Mouse (Mus musculus): ENCODE data around the gene Ankra2. TPM values are rescaled to one million over a fixed set of nuclear protein-coding genes. Genes with fewer than 3 reads are reported as not detected.

Ankra2 gene
- polyA plus RNA-seq, 1 experiment from 2014 or later: 16.1 TPM

DNA sequence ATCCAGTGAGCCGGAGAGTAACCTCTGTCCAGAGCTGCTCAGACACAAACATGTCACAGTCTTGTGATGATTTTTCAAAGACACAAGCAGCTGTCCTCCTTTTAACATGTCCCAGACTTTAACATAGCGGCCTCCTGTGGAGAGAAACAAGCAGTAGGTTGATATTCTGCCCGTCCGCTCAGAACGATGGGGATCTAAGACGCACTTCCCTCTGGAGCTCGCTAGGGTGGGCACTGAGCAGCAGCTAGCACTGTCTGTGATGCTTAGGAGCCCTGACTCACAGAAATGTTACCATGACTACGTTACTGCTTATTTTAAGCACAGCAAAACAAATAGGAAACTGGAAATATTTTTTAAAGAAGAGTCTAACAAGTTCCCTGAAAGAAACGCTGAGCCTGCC lies 8.0 kb upstream of the Ankra2 start:
- Histone ChIP-seq H3K36me3 (peaks cover 75% of the 10 kb centered on the region), H3K9me3 (replicated peaks) (no peaks in the 10 kb centered on the region), H3K27ac (ENCODE audit: poor library complexity, severe bottlenecking) (no peak overlapping the region), H3K4me2 (no peak overlapping the region), H3K4me3 (no peak overlapping the region), H3K4me1 (replicated peaks) (no peaks in the 10 kb centered on the region), H3K9ac (no peak overlapping the region), H3K27me3 (replicated peaks) (no peaks in the 10 kb centered on the region)
- ATAC-seq (ENCODE audit: insufficient number of reproducible peaks, low FRiP score): no peak
- 74% methylated on average over 9 of the region's 9 CpGs for WGBS

DNA sequence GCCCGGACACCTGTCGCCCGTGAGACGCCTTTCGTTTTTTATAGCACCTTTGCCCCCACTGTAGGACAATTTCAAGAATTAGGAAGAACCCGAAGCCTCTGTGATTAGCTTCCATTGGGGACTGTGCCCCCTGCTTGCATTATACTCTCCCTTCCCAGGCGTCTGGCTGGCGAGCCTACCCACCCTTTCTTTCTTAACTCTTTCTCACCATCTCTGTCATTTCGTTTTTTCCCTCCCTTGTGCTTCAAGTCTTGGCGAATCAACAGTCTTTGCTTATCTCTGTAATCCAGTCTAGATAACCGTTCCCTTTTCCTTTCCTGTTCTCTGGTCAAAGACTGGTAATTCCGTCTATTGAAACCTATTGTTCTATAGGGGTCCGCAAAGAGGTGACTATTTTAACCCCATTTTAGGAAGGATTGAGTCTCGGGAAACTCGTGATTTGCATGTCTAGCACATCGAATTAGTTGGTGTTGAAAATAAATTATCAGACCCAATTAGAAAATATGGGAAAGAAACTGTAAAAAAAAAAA lies 649 bp downstream of the Ankra2 start:
- Histone ChIP-seq H3K4me2 (peak overlapping the region; percentile 89), H3K36me3 (peaks cover 22% of the 10 kb centered on the region), H3K27ac (ENCODE audit: poor library complexity, severe bottlenecking) (peak overlapping the region; percentile 86), H3K4me1 (replicated peaks) (peaks cover 17% of the 10 kb centered on the region), H3K4me3 (peak overlapping the region; percentile 94), H3K9ac (peak overlapping the region; percentile 76), H3K9me3 (replicated peaks) (no peaks in the 10 kb centered on the region), H3K27me3 (replicated peaks) (no peaks in the 10 kb centered on the region)
- WGBS: under 1% methylated on average over 16 of the region's 16 CpGs
- peak; percentile 51 for ATAC-seq (ENCODE audit: insufficient number of reproducible peaks, low FRiP score)

DNA sequence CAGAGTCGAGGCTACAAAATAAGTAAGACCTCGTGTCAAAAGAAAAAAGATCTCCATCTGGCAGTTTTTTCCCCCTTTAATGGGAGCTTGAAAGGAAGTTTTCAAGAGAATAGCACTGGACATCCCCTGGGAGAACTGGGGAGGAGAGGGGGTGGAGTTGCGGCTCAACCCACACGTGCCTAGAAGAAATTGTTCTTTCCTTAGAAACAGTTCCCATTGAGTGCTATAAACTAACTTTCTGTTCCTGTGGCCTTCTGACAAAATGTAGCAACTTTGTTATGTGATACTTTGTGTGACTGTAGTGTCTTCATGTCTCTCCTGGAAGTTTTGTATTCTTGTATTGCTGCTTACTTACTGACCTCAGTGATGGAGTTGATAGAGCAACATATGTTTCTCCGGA lies 1.2 kb downstream of the Ankra2 start:
- Histone ChIP-seq H3K4me2 (peak overlapping the region; percentile 89), H3K27me3 (replicated peaks) (no peaks in the 10 kb centered on the region), H3K4me1 (replicated peaks) (peaks cover 17% of the 10 kb centered on the region), H3K36me3 (peaks cover 25% of the 10 kb centered on the region), H3K4me3 (peak overlapping the region; percentile 94), H3K9ac (peak overlapping the region; percentile 55; the same call in 1 of the 2 replicates), H3K9me3 (replicated peaks) (no peaks in the 10 kb centered on the region), H3K27ac (ENCODE audit: poor library complexity, severe bottlenecking) (no peak overlapping the region)
- 23% methylated on average over 5 of the region's 5 CpGs for WGBS
- ATAC-seq (ENCODE audit: insufficient number of reproducible peaks, low FRiP score): no peak

DNA sequence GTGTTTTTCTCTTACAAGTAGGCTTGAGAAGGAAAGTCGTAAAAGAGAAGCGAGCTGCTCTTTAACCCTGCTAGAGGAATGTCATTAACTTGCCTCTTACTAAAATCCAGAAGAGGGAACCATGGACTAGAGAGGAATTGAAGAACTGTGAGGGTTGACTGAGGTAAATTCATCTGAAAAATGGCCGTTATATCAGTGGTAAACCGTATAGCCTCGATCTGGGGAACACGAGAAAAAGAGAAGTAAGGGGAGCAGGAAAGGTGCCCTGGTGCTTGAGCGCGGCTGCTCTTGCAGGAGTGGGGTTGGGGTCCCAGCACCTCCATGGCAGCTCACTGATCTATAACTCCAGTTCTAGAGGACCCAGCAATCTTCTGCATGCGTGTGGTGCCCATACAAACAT lies 11.1 kb downstream of the Ankra2 start:
- no peak for ATAC-seq (ENCODE audit: insufficient number of reproducible peaks, low FRiP score)
- Histone ChIP-seq H3K4me1 (replicated peaks) (peaks cover 9% of the 10 kb centered on the region; the same call in 1 of the 2 replicates), H3K9ac (no peak overlapping the region), H3K36me3 (peaks cover 41% of the 10 kb centered on the region), H3K9me3 (replicated peaks) (no peaks in the 10 kb centered on the region), H3K4me2 (no peak overlapping the region), H3K27me3 (replicated peaks) (no peaks in the 10 kb centered on the region), H3K4me3 (no peak overlapping the region), H3K27ac (ENCODE audit: poor library complexity, severe bottlenecking) (no peak overlapping the region)
- 91% methylated on average over 9 of the region's 9 CpGs for WGBS

DNA sequence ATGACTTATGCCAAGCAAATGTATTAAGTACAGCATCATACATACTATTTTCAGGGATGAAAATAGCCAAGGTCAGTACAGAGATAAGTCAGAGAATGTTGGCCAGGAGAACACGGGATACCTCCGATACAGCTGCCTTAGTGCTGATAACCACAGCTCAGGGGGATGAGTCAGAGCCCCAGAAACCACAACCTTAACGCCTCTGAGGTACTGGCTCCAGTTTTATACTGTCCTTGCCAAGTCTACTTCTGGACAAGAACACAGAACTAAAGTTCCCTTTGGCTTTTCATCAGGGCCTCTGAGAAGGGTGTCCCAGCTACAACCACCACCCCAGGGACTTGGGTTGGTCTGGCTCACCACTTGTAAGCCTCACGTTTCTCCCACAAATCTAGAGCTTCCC lies 12.8 kb downstream of the Ankra2 start:
- Histone ChIP-seq H3K4me3 (no peak overlapping the region), H3K9me3 (replicated peaks) (no peaks in the 10 kb centered on the region), H3K9ac (no peak overlapping the region), H3K4me1 (replicated peaks) (peaks cover 9% of the 10 kb centered on the region; the same call in 1 of the 2 replicates), H3K36me3 (peaks cover 39% of the 10 kb centered on the region), H3K4me2 (no peak overlapping the region), H3K27ac (ENCODE audit: poor library complexity, severe bottlenecking) (no peak overlapping the region), H3K27me3 (replicated peaks) (no peaks in the 10 kb centered on the region)
- 35% methylated on average over 4 of the region's 4 CpGs for WGBS
- ATAC-seq (ENCODE audit: insufficient number of reproducible peaks, low FRiP score): no peak

DNA sequence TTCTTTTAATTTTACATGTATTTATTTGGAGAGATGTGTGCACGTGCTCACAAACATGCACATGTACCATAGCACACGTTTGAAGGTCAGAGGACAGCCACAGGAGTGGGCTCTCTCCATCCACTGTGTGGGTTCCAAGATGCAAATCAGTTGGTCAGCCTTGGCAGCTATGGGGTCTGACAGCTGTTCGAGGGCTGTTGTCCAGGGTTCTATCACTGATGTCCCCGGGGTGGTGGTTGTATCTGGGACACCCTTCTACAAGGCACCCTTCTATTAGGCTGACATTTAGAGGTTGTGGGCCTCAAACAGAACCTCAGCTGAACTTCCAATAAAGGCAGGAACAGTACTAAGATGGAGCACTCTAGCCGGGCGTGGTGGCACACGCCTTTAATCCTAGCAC lies 13.4 kb downstream of the Ankra2 start:
- no peak for ATAC-seq (ENCODE audit: insufficient number of reproducible peaks, low FRiP score)
- Histone ChIP-seq H3K4me2 (no peak overlapping the region), H3K9ac (no peak overlapping the region), H3K36me3 (peaks cover 33% of the 10 kb centered on the region), H3K27ac (ENCODE audit: poor library complexity, severe bottlenecking) (no peak overlapping the region), H3K27me3 (replicated peaks) (no peaks in the 10 kb centered on the region), H3K4me1 (replicated peaks) (peaks cover 9% of the 10 kb centered on the region; the same call in 1 of the 2 replicates), H3K4me3 (no peak overlapping the region), H3K9me3 (replicated peaks) (no peaks in the 10 kb centered on the region)
- WGBS: 84% methylated on average over 7 of the region's 7 CpGs

DNA sequence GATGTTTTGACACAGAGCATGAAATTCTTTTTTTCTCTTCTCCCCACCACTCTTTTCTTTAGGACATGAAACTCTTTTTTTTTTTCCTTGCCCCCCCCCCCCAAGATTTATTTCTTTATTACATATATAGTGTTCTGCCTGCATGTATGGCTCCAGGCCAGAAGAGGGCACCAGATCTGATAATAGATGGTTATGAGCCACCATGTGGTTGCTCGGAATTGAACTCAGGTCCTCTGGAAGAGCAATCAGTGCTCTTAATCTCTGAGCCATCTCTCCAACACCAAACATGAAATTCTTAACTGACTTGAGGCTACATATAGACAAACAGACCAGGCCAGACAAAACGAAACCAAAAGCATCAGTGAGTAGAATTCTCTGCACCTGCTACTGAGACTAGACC lies 14.6 kb downstream of the Ankra2 start:
- H3K9me3 ChIP-seq (replicated peaks): no peaks in the 10 kb centered on the region
- peaks cover 22% of the 10 kb centered on the region for H3K36me3 ChIP-seq
- 77% methylated on average over 2 of the region's 2 CpGs for WGBS
- H3K9ac ChIP-seq: no peak overlapping the region
- no peak overlapping the region for H3K27ac ChIP-seq (ENCODE audit: poor library complexity, severe bottlenecking)
- no peak for ATAC-seq (ENCODE audit: insufficient number of reproducible peaks, low FRiP score)
- H3K4me2 ChIP-seq: no peak overlapping the region
- peaks cover 9% of the 10 kb centered on the region; the same call in 1 of the 2 replicates for H3K4me1 ChIP-seq (replicated peaks)
- no peaks in the 10 kb centered on the region for H3K27me3 ChIP-seq (replicated peaks)
- no peak overlapping the region for H3K4me3 ChIP-seq

DNA sequence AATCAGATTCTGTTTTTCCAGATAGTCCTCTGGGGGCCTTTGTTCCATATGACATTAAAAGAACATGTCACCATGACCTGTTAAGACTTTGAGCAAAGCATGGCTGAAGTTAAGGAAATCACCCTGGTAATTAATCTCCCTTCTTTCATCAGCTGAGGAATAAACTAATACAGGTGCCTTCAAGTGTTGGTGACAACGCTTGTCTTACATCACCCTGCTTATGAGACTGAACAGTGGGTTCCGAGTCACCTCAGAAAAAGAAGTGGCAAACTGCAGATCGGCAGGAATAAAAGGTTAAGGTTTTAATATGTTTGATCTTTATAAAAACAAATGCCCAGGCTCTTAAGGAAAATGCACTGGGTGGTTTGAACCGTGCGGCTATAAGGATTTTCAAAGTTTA lies 16.8 kb downstream of the Ankra2 start, which contains the start of gene Gm21976:
Gene Gm21976, plus strand, starts transcription at position 202 of the 400 bp plus-strand sequence.
- Histone ChIP-seq H3K27me3 (replicated peaks) (no peaks in the 10 kb centered on the region), H3K9me3 (replicated peaks) (no peaks in the 10 kb centered on the region), H3K4me2 (no peak within 1 kb of the TSS), H3K9ac (no peak within 1 kb of the TSS), H3K4me1 (replicated peaks) (peaks cover 9% of the 10 kb centered on the region; the same call in 1 of the 2 replicates), H3K36me3 (peaks cover 5% of the 10 kb centered on the region; the same call in 1 of the 2 replicates), H3K4me3 (no peak within 1 kb of the TSS), H3K27ac (ENCODE audit: poor library complexity, severe bottlenecking) (no peak within 1 kb of the TSS)
- ATAC-seq (ENCODE audit: insufficient number of reproducible peaks, low FRiP score): no peak
- WGBS: 79% methylated on average over 5 of the region's 5 CpGs

DNA sequence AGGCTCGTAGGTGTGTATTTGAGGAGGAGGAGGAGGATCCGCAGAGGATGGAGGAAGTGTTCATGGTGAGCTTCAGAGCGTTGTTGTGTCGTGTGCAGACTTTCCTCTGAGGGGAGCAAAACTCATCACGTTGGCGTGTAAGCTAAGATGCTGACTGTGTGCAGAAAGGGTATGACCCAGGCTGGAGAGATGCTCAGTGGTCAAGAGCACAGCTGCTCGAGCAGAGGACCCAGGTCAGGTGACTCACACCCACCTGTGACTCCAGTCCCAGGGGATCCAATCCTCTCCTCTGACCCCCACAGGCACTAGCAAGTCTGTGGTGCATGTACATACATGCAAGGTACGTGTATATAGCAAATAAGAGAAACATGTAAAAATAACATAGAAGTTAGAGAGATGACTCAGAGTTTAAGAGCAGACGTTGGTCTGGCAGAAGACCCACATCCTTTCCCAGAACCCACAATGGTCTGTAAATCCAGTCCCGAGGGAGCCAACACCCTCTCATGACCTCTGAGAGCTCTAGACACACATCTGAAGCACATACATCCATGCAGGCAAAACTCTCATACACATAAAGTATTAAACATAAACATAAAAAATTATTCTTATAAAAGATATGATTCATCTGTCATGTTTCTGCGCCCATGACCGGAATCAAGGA lies 18.2 kb downstream of the Ankra2 start:
- Histone ChIP-seq H3K4me1 (replicated peaks) (no peaks in the 10 kb centered on the region), H3K4me3 (no peak overlapping the region), H3K9me3 (replicated peaks) (no peaks in the 10 kb centered on the region), H3K27me3 (replicated peaks) (no peaks in the 10 kb centered on the region), H3K27ac (ENCODE audit: poor library complexity, severe bottlenecking) (no peak overlapping the region), H3K4me2 (no peak overlapping the region), H3K36me3 (no peaks in the 10 kb centered on the region), H3K9ac (no peak overlapping the region)
- ATAC-seq (ENCODE audit: insufficient number of reproducible peaks, low FRiP score): no peak
- WGBS: 71% methylated on average over 12 of the region's 12 CpGs

DNA sequence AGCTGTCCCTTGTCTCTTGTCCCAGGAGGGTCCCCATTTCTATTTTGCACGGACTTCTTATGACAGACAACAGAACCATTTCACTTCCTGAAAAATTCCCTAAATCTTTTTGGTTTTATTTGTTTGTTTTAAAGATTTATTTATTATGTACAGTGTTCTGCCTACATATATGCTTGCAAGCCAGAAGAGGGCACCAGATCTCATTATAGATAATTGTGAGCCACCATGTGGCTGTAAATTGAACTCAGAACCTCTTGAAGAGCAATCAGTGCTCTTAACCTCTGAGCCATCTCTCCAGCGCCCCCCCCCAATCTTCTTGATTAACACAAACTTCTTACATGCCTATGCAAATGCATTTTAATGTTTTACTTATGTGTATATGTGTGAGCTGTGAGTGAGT lies 27.8 kb downstream of the Ankra2 start:
- H3K9ac ChIP-seq: no peak overlapping the region
- peaks cover 5% of the 10 kb centered on the region; the same call in 1 of the 2 replicates for H3K4me1 ChIP-seq (replicated peaks)
- no peak overlapping the region for H3K27ac ChIP-seq (ENCODE audit: poor library complexity, severe bottlenecking)
- WGBS: 43% methylated on average over 2 of the region's 2 CpGs
- H3K4me2 ChIP-seq: no peak overlapping the region
- no peaks in the 10 kb centered on the region for H3K27me3 ChIP-seq (replicated peaks)
- ATAC-seq (ENCODE audit: insufficient number of reproducible peaks, low FRiP score): no peak
- H3K4me3 ChIP-seq: no peak overlapping the region
- H3K9me3 ChIP-seq (replicated peaks): peaks cover 6% of the 10 kb centered on the region; the same call in 1 of the 2 replicates
- H3K36me3 ChIP-seq: no peaks in the 10 kb centered on the region

DNA sequence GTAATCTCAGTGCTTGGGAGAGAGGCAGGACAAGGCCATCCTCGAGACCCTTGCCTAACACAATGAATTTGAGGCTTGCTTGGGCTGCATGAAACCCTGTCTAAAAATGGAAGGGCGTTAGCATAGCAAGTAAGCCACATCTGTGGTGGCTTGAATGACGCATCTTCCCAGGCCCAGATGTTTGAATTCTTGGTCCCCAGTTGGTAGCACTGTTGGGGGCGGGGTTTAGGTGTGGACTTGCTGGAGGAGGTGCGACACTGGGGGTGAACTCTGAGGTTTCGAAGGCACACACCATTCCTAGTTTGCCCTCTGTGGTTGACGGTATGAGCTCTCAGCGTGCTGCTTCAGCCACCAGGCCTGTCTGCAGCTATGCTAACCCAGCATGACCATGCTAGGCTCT lies 28.8 kb downstream of the Ankra2 start:
- Histone ChIP-seq H3K27me3 (replicated peaks) (no peaks in the 10 kb centered on the region), H3K27ac (ENCODE audit: poor library complexity, severe bottlenecking) (no peak overlapping the region), H3K9ac (no peak overlapping the region), H3K36me3 (no peaks in the 10 kb centered on the region), H3K9me3 (replicated peaks) (peaks cover 6% of the 10 kb centered on the region; the same call in 1 of the 2 replicates), H3K4me3 (no peak overlapping the region), H3K4me2 (no peak overlapping the region), H3K4me1 (replicated peaks) (peaks cover 5% of the 10 kb centered on the region; the same call in 1 of the 2 replicates)
- ATAC-seq (ENCODE audit: insufficient number of reproducible peaks, low FRiP score): no peak
- WGBS: 76% methylated on average over 8 of the region's 8 CpGs

All from heart, embryonic 12.5 days (tissue).